In the genomic region with DNA sequence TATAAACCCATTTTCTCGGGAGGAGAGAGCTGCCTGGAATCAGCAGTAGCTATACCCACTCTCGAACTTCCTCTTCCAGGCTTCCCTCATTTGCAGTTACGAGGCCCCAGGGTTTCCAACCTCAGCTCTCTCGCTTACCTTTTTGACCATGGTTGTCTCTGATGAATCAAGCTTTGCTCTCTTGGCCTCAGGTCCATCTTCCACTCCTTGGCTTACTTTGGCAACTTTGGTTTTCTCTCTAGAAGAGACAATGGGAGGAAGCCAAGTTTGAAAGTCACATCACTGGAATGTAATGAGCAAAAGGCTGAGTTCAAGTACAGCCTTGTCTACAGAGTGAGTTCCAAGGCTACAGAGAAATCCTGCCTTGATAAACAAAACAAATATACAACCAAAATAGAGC, we compare ENCODE assay signal across 17 mouse cellular contexts. TPM values are rescaled to one million over a fixed set of nuclear protein-coding genes. Genes with fewer than 3 reads are reported as not detected.
DNase-seq lines count a peak whose midpoint lies in the region; ATAC-seq and TF ChIP-seq lines count a peak whose summit lies in the region.
"Had no signal": no experiment of that assay in that cellular context is flagged by ENCODE, and none has a peak within 500 bp of the region (broad histone marks: within the 10 kb centered on the region; RNA-seq: fewer than 3 reads in every experiment).

No protein-coding gene starts in this region.

- no peaks in the 10 kb centered on the region for H3K27me3 ChIP-seq in kidney, adult 2 months (replicated peaks; ENCODE audit: control insufficient read depth, insufficient read depth, low read length)
- H3K27me3 ChIP-seq in CH12.LX (replicated peaks): no peaks in the 10 kb centered on the region
- H3K27me3 ChIP-seq in intestine, embryonic 15.5 days (replicated peaks): no peaks in the 10 kb centered on the region
- H3K27me3 ChIP-seq in midbrain, embryonic 11.5 days (ENCODE audit: control insufficient read depth, insufficient read depth, low read length): peaks cover 21% of the 10 kb centered on the region
- H3K27me3 ChIP-seq: forebrain, embryonic 15.5 days; hindbrain, embryonic 12.5 days; lung, embryonic 15.5 days; megakaryocyte, embryonic 14.5 days had no signal

- dilution Hi-C loops in CH12.LX (cut with MboI; ENCODE audit: extremely low pct_ligation_motif_present, extremely low pct_unique_long_range_greater_than_20kb, low sequenced_read_pairs): no loop called here

- no peak for ATAC-seq in intestine, embryonic 15.5 days
- ATAC-seq in midbrain, embryonic 11.5 days (ENCODE audit: low FRiP score): no peak
- ATAC-seq: forebrain, embryonic 15.5 days; midbrain, embryonic 16.5 days had no signal

- H3K4me1 ChIP-seq in kidney, adult 2 months (ENCODE audit: control insufficient read depth, insufficient read depth, low read length): peaks cover 24% of the 10 kb centered on the region
- peaks cover 0 to 42% of the 10 kb centered on the region in 2 experiments; a peak in 2 of 4 replicates for H3K4me1 ChIP-seq in CH12.LX (ENCODE audit: control insufficient read depth in 1 of 2, insufficient read depth in 2 of 2)
- peaks cover 16% of the 10 kb centered on the region; the same call in 1 of the 2 replicates for H3K4me1 ChIP-seq in intestine, embryonic 15.5 days (replicated peaks)
- peaks cover 26% of the 10 kb centered on the region for H3K4me1 ChIP-seq in midbrain, embryonic 11.5 days (ENCODE audit: control insufficient read depth, insufficient read depth, low read length)

- whole genome bisulfite sequencing in kidney, adult 2 months: 61% methylated on average over 4 of the region's 4 CpGs
- 72% methylated on average over 4 of the region's 4 CpGs for WGBS in intestine, embryonic 15.5 days
- WGBS in midbrain, embryonic 11.5 days: 87% methylated on average over 4 of the region's 4 CpGs

- H3K4me2 ChIP-seq in CH12.LX (ENCODE audit: insufficient read depth, low read depth, poor library complexity, severe bottlenecking): no peak overlapping the region
- H3K4me2 ChIP-seq in intestine, embryonic 15.5 days (replicated peaks): no peak overlapping the region
- H3K4me2 ChIP-seq in midbrain, embryonic 11.5 days: no peak overlapping the region
- H3K4me2 ChIP-seq: forebrain, embryonic 15.5 days; hindbrain, embryonic 12.5 days; lung, embryonic 15.5 days had no signal

- TF ChIP-seq RAD21 in CH12.LX (IDR thresholded peaks at IDR 0.05; ENCODE audit: low read depth, low read length): no peak

- H3K9ac ChIP-seq in CH12.LX (ENCODE audit: insufficient read depth, low read depth): no peak overlapping the region
- H3K9ac ChIP-seq in intestine, embryonic 15.5 days: no peak overlapping the region
- no peak overlapping the region for H3K9ac ChIP-seq in midbrain, embryonic 11.5 days (ENCODE audit: low read length)
- H3K9ac ChIP-seq: forebrain, embryonic 15.5 days; hindbrain, embryonic 12.5 days; lung, embryonic 15.5 days had no signal

- no peaks in the 10 kb centered on the region for H3K9me3 ChIP-seq in CH12.LX (replicated peaks; ENCODE audit: low read length)
- no peaks in the 10 kb centered on the region for H3K9me3 ChIP-seq in intestine, embryonic 15.5 days
- H3K9me3 ChIP-seq in midbrain, embryonic 11.5 days (ENCODE audit: control insufficient read depth, low read length): no peaks in the 10 kb centered on the region
- H3K9me3 ChIP-seq: forebrain, embryonic 15.5 days; hindbrain, embryonic 12.5 days; lung, embryonic 15.5 days; megakaryocyte, embryonic 14.5 days had no signal

- peak overlapping the region; percentile 13 for H3K27ac ChIP-seq in kidney, adult 2 months (ENCODE audit: insufficient read depth, low read depth, low read length)
- peak overlapping the region; percentile 15; the same call in 1 of the 2 replicates for H3K27ac ChIP-seq in CH12.LX (ENCODE audit: insufficient read depth, low read depth)
- H3K27ac ChIP-seq in intestine, embryonic 15.5 days: peak overlapping the region; percentile 61
- H3K27ac ChIP-seq in midbrain, embryonic 11.5 days (ENCODE audit: low read depth, low read length): no peak overlapping the region
- H3K27ac ChIP-seq: hindbrain, embryonic 12.5 days; lung, embryonic 15.5 days had no signal

- TF ChIP-seq EP300 in CH12.LX (IDR thresholded peaks at IDR 0.05; ENCODE audit: low read length): no peak

- peak; percentile 71 for DNase-seq in kidney, adult 2 months
- DNase-seq in kidney, postnatal 4 days: no peak
- DNase-seq in 3T3-L1 (ENCODE audit: low read depth, low spot score): peak; percentile 34
- no peak for DNase-seq in CH12.LX (ENCODE audit: extremely low read depth)
- DNase-seq in midbrain, embryonic 11.5 days (ENCODE audit: low spot score, missing footprints): no peak
- DNase-seq in left cerebral cortex, adult 9 months (ENCODE audit: low spot score in 2 of 2): no peak
- DNase-seq: cerebellum, postnatal 10 days; heart, adult 11 months; layer of hippocampus, postnatal 36 days; liver; thymus, postnatal 4 days had no signal

- no peak overlapping the region for H3K4me3 ChIP-seq in kidney, adult 2 months (ENCODE audit: insufficient read depth, low read depth, low read length)
- no peak overlapping the region for H3K4me3 ChIP-seq in CH12.LX (replicated peaks in 1 of 3; ENCODE audit: low read depth in 2 of 3, low read length in 2 of 3, poor library complexity in 1 of 3)
- H3K4me3 ChIP-seq in intestine, embryonic 15.5 days (replicated peaks): no peak overlapping the region
- H3K4me3 ChIP-seq in midbrain, embryonic 11.5 days (ENCODE audit: low read depth, low read length): no peak overlapping the region
- H3K4me3 ChIP-seq: forebrain, embryonic 15.5 days; hindbrain, embryonic 12.5 days; lung, embryonic 15.5 days; megakaryocyte, embryonic 14.5 days had no signal

- in situ Hi-C loops in CH12.LX (cut with MboI; ENCODE audit: low pct_ligation_motif_present, low pct_unique_long_range_greater_than_20kb, low sequenced_read_pairs): no loop called here

- peaks cover 4% of the 10 kb centered on the region; the same call in 1 of the 2 replicates for H3K36me3 ChIP-seq in kidney, adult 2 months (ENCODE audit: control insufficient read depth, insufficient read depth, low read length)
- H3K36me3 ChIP-seq in CH12.LX (replicated peaks in 1 of 2; ENCODE audit: control insufficient read depth in 1 of 2, insufficient read depth in 1 of 2, low read length in 1 of 2): peaks cover 79 to 96% of the 10 kb centered on the region in 2 experiments
- H3K36me3 ChIP-seq in intestine, embryonic 15.5 days: peaks cover 28% of the 10 kb centered on the region
- H3K36me3 ChIP-seq in midbrain, embryonic 11.5 days (ENCODE audit: control insufficient read depth, insufficient read depth, low read length): peaks cover 36% of the 10 kb centered on the region

- TF ChIP-seq POLR2A in kidney, adult 2 months (IDR thresholded peaks at IDR 0.05; ENCODE audit: low read depth, low read length): no peak
- no peak for TF ChIP-seq POLR2A in CH12.LX (IDR thresholded peaks at IDR 0.05; ENCODE audit: low read depth, low read length)

- H3K79me2 ChIP-seq in CH12.LX (replicated peaks; ENCODE audit: control insufficient read depth, extremely low read depth, insufficient read depth, poor library complexity, severe bottlenecking): peaks cover 39% of the 10 kb centered on the region

- no peak for TF ChIP-seq CTCF in kidney, adult 2 months (conservative IDR thresholded peaks at IDR 0.05; ENCODE audit: insufficient read depth, insufficient read length, low read depth, low read length)
- no peak for TF ChIP-seq CTCF in CH12.LX (conservative IDR thresholded peaks at IDR 0.05 in 1 of 2, IDR thresholded peaks at IDR 0.05 in 1 of 2; ENCODE audit: low read depth in 2 of 2, low read length in 2 of 2)

TF ChIP-seq in CH12.LX, 34 proteins besides CTCF, POLR2A, EP300 and RAD21 (continues in another document):
- TF ChIP-seq ZKSCAN1 (IDR thresholded peaks at IDR 0.05; ENCODE audit: borderline replicate concordance, low read depth, low read length) (no peak), CHD1 (IDR thresholded peaks at IDR 0.05; ENCODE audit: low read depth, low read length) (no peak), HCFC1 (IDR thresholded peaks at IDR 0.05; ENCODE audit: low read depth, low read length) (no peak), TCF12 (IDR thresholded peaks at IDR 0.05; ENCODE audit: low read depth, low read length) (no peak), JUND (conservative IDR thresholded peaks at IDR 0.05; ENCODE audit: low read depth, low read length) (no peak), JUN (IDR thresholded peaks at IDR 0.05; ENCODE audit: insufficient read depth, low read depth, low read length) (no peak), E2F4 (IDR thresholded peaks at IDR 0.05; ENCODE audit: insufficient replicate concordance, low read depth, low read length) (no peak), ELF1 (IDR thresholded peaks at IDR 0.05; ENCODE audit: low read depth, low read length) (no peak), PAX5 (IDR thresholded peaks at IDR 0.05; ENCODE audit: low read length) (no peak), RCOR1 (conservative IDR thresholded peaks at IDR 0.05; ENCODE audit: low read depth, low read length) (no peak), BHLHE40 (IDR thresholded peaks at IDR 0.05; ENCODE audit: low read depth, low read length) (no peak), SMC3 (IDR thresholded peaks at IDR 0.05; ENCODE audit: low read depth, low read length) (no peak), UBTF (IDR thresholded peaks at IDR 0.05; ENCODE audit: low read depth, low read length) (no peak), TBP (conservative IDR thresholded peaks at IDR 0.05; ENCODE audit: low read depth, low read length) (no peak)

RNA-seq across cellular contexts. Expression of gene Sae1, which starts 20.9 kb away (rescaled TPM):
- polyA plus RNA-seq in kidney, adult 2 months (2012; rRNA removed): 23.0 and 29.2 TPM in 2 replicates
- total RNA-seq in CH12.LX (2012; rRNA removed): 146 and 181 TPM in 2 replicates
- total RNA-seq in CH12.LX (2014; rRNA removed): 160 and 170 TPM in 2 replicates
- polyA plus RNA-seq in CH12.LX (2012; ENCODE audit: insufficient read length, low read depth): 271 and 298 TPM in 2 replicates
- polyA plus RNA-seq in intestine, embryonic 15.5 days (2015; fragmentation: Nextera tagmentation; extraction: Ambion mirVana): 270 and 284 TPM in 2 replicates
- polyA plus RNA-seq in midbrain, embryonic 11.5 days (2014; fragmentation: Nextera tagmentation; extraction: Ambion mirVana): 382 and 395 TPM in 2 replicates

RNA-seq across cellular contexts. Expression of gene Zc3h4, which starts 34.0 kb away (rescaled TPM):
- polyA plus RNA-seq in kidney, adult 2 months (2012; rRNA removed): 23.9 and 25.9 TPM in 2 replicates
- total RNA-seq in CH12.LX (2012; rRNA removed) (26.8 and 30.4 TPM in 2 replicates), CH12.LX (2014; rRNA removed) (9.0 and 10.0 TPM in 2 replicates)
- 34.0 and 44.2 TPM in 2 replicates for polyA plus RNA-seq in CH12.LX (2012; ENCODE audit: insufficient read length, low read depth)
- 13.8 and 14.4 TPM in 2 replicates for polyA plus RNA-seq in intestine, embryonic 15.5 days (2015; fragmentation: Nextera tagmentation; extraction: Ambion mirVana)
- polyA plus RNA-seq in midbrain, embryonic 11.5 days (2014; fragmentation: Nextera tagmentation; extraction: Ambion mirVana): 15.5 and 16.1 TPM in 2 replicates

RNA-seq across cellular contexts. Expression of gene Bbc3, which starts 58.5 kb away (rescaled TPM):
- polyA plus RNA-seq in kidney, adult 2 months (2012; rRNA removed): 5.1 and 5.2 TPM in 2 replicates
- 33.2 and 61.7 TPM in 2 replicates for total RNA-seq in CH12.LX (2012; rRNA removed)
- total RNA-seq in CH12.LX (2014; rRNA removed): 23.2 and 25.4 TPM in 2 replicates
- polyA plus RNA-seq in CH12.LX (2012; ENCODE audit: insufficient read length, low read depth): 22.2 and 23.3 TPM in 2 replicates
- 5.9 and 6.4 TPM in 2 replicates for polyA plus RNA-seq in intestine, embryonic 15.5 days (2015; fragmentation: Nextera tagmentation; extraction: Ambion mirVana)
- 6.3 and 8.3 TPM in 2 replicates for polyA plus RNA-seq in midbrain, embryonic 11.5 days (2014; fragmentation: Nextera tagmentation; extraction: Ambion mirVana)

Comparison
In these comparisons a context has a peak if more than half of its experiments do, and no peak if none do; other contexts are left out.
1. DNase-seq: peak in kidney, adult 2 months (single experiment) and 3T3-L1 (single experiment); none in kidney, postnatal 4 days (0 of 2), CH12.LX (single experiment), midbrain, embryonic 11.5 days (single experiment) and left cerebral cortex, adult 9 months (0 of 2).